Mouse (Mus musculus): ENCODE measurements around the gene Commd3. TPM values are rescaled to one million over a fixed set of nuclear protein-coding genes. Genes with fewer than 3 reads are reported as not detected.

Gene Commd3
- polyA plus RNA-seq, 1 experiment from 2014 or later: 202 TPM

DNA sequence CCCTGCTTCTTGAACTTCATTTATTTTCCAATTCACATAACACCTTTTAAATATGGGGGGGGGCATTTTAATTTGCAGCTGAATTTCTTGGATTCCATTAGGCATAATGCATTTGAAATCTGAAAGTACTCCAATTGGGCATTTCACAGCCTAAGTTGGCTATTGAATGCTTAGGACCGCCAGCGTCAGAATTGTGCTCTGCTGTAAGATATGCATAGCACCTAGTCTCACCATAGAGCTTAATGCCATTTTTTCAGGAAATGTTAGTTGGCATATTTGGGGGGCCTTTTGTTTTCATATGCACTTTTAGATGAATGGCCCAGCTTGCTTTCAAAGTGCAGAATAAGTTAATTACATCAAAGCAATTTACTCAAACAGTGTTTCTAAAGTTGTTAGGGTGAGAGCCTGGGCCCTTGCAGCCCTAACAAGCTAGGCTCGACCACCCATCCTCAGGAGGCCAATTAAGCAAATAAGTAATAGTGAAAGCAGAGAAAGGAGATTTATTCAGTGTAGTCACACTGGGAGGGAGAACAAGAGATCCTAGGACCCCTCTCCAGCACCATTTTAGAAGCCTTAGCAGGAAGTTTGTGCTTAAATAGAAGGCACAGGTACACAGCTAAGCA is 50.1 kb downstream of the Commd3 start:
- Histone ChIP-seq H3K9ac (replicated peaks; ENCODE audit: low read length) (no peak overlapping the region), H3K27ac (replicated peaks; ENCODE audit: low read depth, low read length) (no peak overlapping the region), H3K4me3 (replicated peaks; ENCODE audit: low read depth, low read length) (no peak overlapping the region), H3K36me3 (ENCODE audit: control insufficient read depth, insufficient read depth, low read length) (no peaks in the 10 kb centered on the region), H3K27me3 (ENCODE audit: control insufficient read depth, insufficient read depth, low read length) (no peaks in the 10 kb centered on the region), H3K4me2 (ENCODE audit: low read length) (no peak overlapping the region), H3K9me3 (ENCODE audit: control insufficient read depth, low read length) (no peaks in the 10 kb centered on the region), H3K4me1 (ENCODE audit: control insufficient read depth, insufficient read depth, low read length) (no peaks in the 10 kb centered on the region)
- WGBS: 69% methylated on average over 3 of the region's 3 CpGs
- DNase-seq (no peak), ATAC-seq (ENCODE audit: low FRiP score, low TSS enrichment) (no peak)

- no peaks in the 10 kb centered on the region for H3K9me3 ChIP-seq (ENCODE audit: control insufficient read depth, low read length)
- no peaks in the 10 kb centered on the region for H3K4me1 ChIP-seq (ENCODE audit: control insufficient read depth, insufficient read depth, low read length)
- DNase-seq (no peak), ATAC-seq (ENCODE audit: low FRiP score, low TSS enrichment) (no peak)
- H3K27ac ChIP-seq (replicated peaks; ENCODE audit: low read depth, low read length): no peak overlapping the region
- H3K27me3 ChIP-seq (ENCODE audit: control insufficient read depth, insufficient read depth, low read length): no peaks in the 10 kb centered on the region
- H3K36me3 ChIP-seq (ENCODE audit: control insufficient read depth, insufficient read depth, low read length): no peaks in the 10 kb centered on the region
- WGBS: 74% methylated on average over 1 of the region's 1 CpGs
- H3K9ac ChIP-seq (replicated peaks; ENCODE audit: low read length): no peak overlapping the region
- H3K4me2 ChIP-seq (ENCODE audit: low read length): no peak overlapping the region
- H3K4me3 ChIP-seq (replicated peaks; ENCODE audit: low read depth, low read length): no peak overlapping the region
These were observed 52.3 kb downstream of the Commd3 start for GRCm38 (mm10) chr2:18724462-18724861.

Other genes starting within 250 kb of the Commd3 start
- 34.1 and 43.6 TPM in 2 replicates for gene Bmi1, start 4.6 kb downstream of the Commd3 start, polyA plus RNA-seq (2014; fragmentation: Nextera tagmentation; extraction: Ambion mirVana)
- gene Spag6, start 21.6 kb downstream of the Commd3 start, polyA plus RNA-seq (2014; fragmentation: Nextera tagmentation; extraction: Ambion mirVana): 0.20 and 0.25 TPM in 2 replicates